Mouse (Mus musculus) C2C12 (cell line): Measurements from ENCODE around the gene Gpr157. TPM values are rescaled to one million over a fixed set of nuclear protein-coding genes. Genes with fewer than 3 reads are reported as not detected.

Experiments used
- H3K27me3 ChIP-seq: one replicate; pipeline ENCODE4 v1.6.1; 2011; ENCODE audit not compliant: control insufficient read depth, insufficient read depth, insufficient read length
- H3K36me3 ChIP-seq: one replicate; pipeline ENCODE4 v1.6.1; 2011; ENCODE audit not compliant: control insufficient read depth, insufficient read depth
- H3K4me3 ChIP-seq: one replicate; pipeline ENCODE4 v1.5.1; 2011; ENCODE audit warnings: mild to moderate bottlenecking, control low read depth; ENCODE audit not compliant: poor library complexity, insufficient read depth, severe bottlenecking
- H3K79me2 ChIP-seq: one replicate; pipeline ENCODE4 v1.6.1; 2011; ENCODE audit not compliant: control insufficient read depth, insufficient read depth
- H3K79me3 ChIP-seq: one replicate; pipeline ENCODE4 v1.6.1; 2011; ENCODE audit warnings: low read depth, control low read depth
- H3ac ChIP-seq: one replicate; pipeline ENCODE3; 2011; ENCODE audit warnings: low read depth; ENCODE audit not compliant: control insufficient read depth, insufficient read length
- CEBPB ChIP-seq: IDR thresholded peaks from one replicate; pipeline ENCODE4 v1.6.1; 2011; ENCODE audit warnings: low read depth, mild to moderate bottlenecking, control low read depth, moderate library complexity
- CTCF ChIP-seq: IDR thresholded peaks from one replicate; pipeline ENCODE4 v1.5.1; 2011; ENCODE audit not compliant: control insufficient read depth, insufficient read depth, insufficient read length
- FOSL1 ChIP-seq: IDR thresholded peaks from one replicate; pipeline ENCODE4 v1.8.0; 2011; ENCODE audit warnings: mild to moderate bottlenecking, low read length; ENCODE audit not compliant: poor library complexity, insufficient read depth, severe bottlenecking
- MAX ChIP-seq: IDR thresholded peaks from one replicate; pipeline ENCODE4 v1.6.1; 2011; ENCODE audit warnings: mild to moderate bottlenecking, control low read depth
- MYOD1 ChIP-seq: IDR thresholded peaks from one replicate; pipeline ENCODE4 v1.6.1; 2011; ENCODE audit warnings: low read depth; ENCODE audit not compliant: control insufficient read depth, insufficient read length
- MYOG ChIP-seq: IDR thresholded peaks from one replicate; pipeline ENCODE4 v1.6.1; 2011; ENCODE audit not compliant: control insufficient read depth, insufficient read length; ENCODE audit errors: extremely low read depth
- USF1 ChIP-seq: IDR thresholded peaks from one replicate; pipeline ENCODE4 v1.6.1; 2011; ENCODE audit warnings: low read depth, mild to moderate bottlenecking, control low read depth, moderate library complexity
- microRNA-seq: library from miRNA; unstranded; fragments of <30 nt; microRNA quantifications from one replicate; pipeline ENCODE4, GENCODE M21; 2019; ENCODE audit warnings: borderline microRNAs expressed
- polyA plus RNA-seq: library from polyadenylated mRNA; unstranded; fragments of >200 nt; fragmentation: generic; extraction: Trizol; gene quantifications from one replicate; pipeline ENCODE4 v1.2.1, GENCODE M21; 2012; ENCODE audit warnings: missing spikeins

The Gpr157 gene
- polyA plus RNA-seq, 1 experiment: 0.25 TPM

- Histone ChIP-seq H3K4me3 (no peak overlapping the region), H3K79me2 (no peaks in the 10 kb centered on the region), H3K27me3 (peaks cover 4% of the 10 kb centered on the region), H3ac (no peak overlapping the region), H3K79me3 (no peaks in the 10 kb centered on the region), H3K36me3 (no peaks in the 10 kb centered on the region)
- TF ChIP-seq FOSL1: no peak
These were observed 57.1 kb downstream of the Gpr157 start for GRCm38 (mm10) chr4:150144242-150144641.

- no peak overlapping the region for H3ac ChIP-seq
- no peaks in the 10 kb centered on the region for H3K79me3 ChIP-seq
- no peak overlapping the region for H3K4me3 ChIP-seq
- peaks cover 4% of the 10 kb centered on the region for H3K27me3 ChIP-seq
- H3K36me3 ChIP-seq: no peaks in the 10 kb centered on the region
- TF ChIP-seq CTCF (no peak), CEBPB (peak; percentile 79)
- H3K79me2 ChIP-seq: no peaks in the 10 kb centered on the region
These were observed 59.1 kb downstream of the Gpr157 start for GRCm38 (mm10) chr4:150146286-150146685.

GRCm38 (mm10) chr4:150151045-150151444 is 63.9 kb downstream of the Gpr157 start:
- Histone ChIP-seq H3K4me3 (no peak overlapping the region), H3K79me2 (no peaks in the 10 kb centered on the region), H3K79me3 (no peaks in the 10 kb centered on the region), H3K36me3 (no peaks in the 10 kb centered on the region), H3K27me3 (peaks cover 21% of the 10 kb centered on the region), H3ac (no peak overlapping the region)
- no peak for TF ChIP-seq FOSL1
- no peak for TF ChIP-seq CEBPB
- TF ChIP-seq MAX: no peak
- no peak for TF ChIP-seq CTCF
- TF ChIP-seq MYOD1: no peak
- TF ChIP-seq MYOG: no peak
- no peak for TF ChIP-seq USF1

GRCm38 (mm10) chr4:150152483-150152882 is 65.3 kb downstream of the Gpr157 start:
- Histone ChIP-seq H3K36me3 (no peaks in the 10 kb centered on the region), H3K79me3 (no peaks in the 10 kb centered on the region), H3K27me3 (peaks cover 24% of the 10 kb centered on the region), H3K79me2 (no peaks in the 10 kb centered on the region), H3K4me3 (no peak overlapping the region), H3ac (no peak overlapping the region)
- TF ChIP-seq CTCF (no peak), MAX (no peak), CEBPB (no peak), MYOD1 (no peak), USF1 (no peak), MYOG (no peak), FOSL1 (no peak)

- H3ac ChIP-seq: no peak overlapping the region
- peaks cover 32% of the 10 kb centered on the region for H3K27me3 ChIP-seq
- H3K4me3 ChIP-seq: no peak overlapping the region
- TF ChIP-seq USF1: no peak
- TF ChIP-seq CEBPB: no peak
- TF ChIP-seq CTCF: no peak
- TF ChIP-seq MYOG: no peak
- TF ChIP-seq FOSL1: no peak
- TF ChIP-seq MYOD1: no peak
- no peak for TF ChIP-seq MAX
- no peaks in the 10 kb centered on the region for H3K79me3 ChIP-seq
- H3K36me3 ChIP-seq: no peaks in the 10 kb centered on the region
- H3K79me2 ChIP-seq: no peaks in the 10 kb centered on the region
These were observed 68.1 kb downstream of the Gpr157 start for GRCm38 (mm10) chr4:150155301-150155700.

Small RNAs within 50 kb of the gene (microRNA-seq; reads per million reads assigned to microRNA genes)
- gene Mir34a: 3,103 reads per million, percentile 91 among the genes with 10 or more reads in this experiment

Other genes with a start within 250 kb of the Gpr157 start
- 3.0 TPM for gene Spsb1, start 132.3 kb upstream of the Gpr157 start, polyA plus RNA-seq
- 14.9 TPM for gene H6pd, start 78.3 kb upstream of the Gpr157 start, polyA plus RNA-seq
- not detected for gene Slc2a5, start 31.9 kb downstream of the Gpr157 start, polyA plus RNA-seq
- gene Slc2a7, start 61.6 kb downstream of the Gpr157 start, polyA plus RNA-seq: not detected
- 0.19 TPM for gene Car6, start 114.0 kb downstream of the Gpr157 start, polyA plus RNA-seq
- gene Eno1, start 149.4 kb downstream of the Gpr157 start, polyA plus RNA-seq: 1,471 TPM
- gene Rere, start 194.3 kb downstream of the Gpr157 start, polyA plus RNA-seq: 27.1 TPM